Mouse (Mus musculus) cerebellum, postnatal 4 days (tissue): ENCODE measurements around the gene Hoxa7.
A peak's percentile ranks its signal among the peaks of the same experiment; 100 is the strongest.

ENCODE experiments used
- DNase-seq, 2 experiments: peaks; one replicate each; pipeline ENCODE4 v3.0.0; 2022; ENCODE audit warnings: low spot score in 2 of 2, mixed read lengths in 1 of 2

The Hoxa7 gene

DNA sequence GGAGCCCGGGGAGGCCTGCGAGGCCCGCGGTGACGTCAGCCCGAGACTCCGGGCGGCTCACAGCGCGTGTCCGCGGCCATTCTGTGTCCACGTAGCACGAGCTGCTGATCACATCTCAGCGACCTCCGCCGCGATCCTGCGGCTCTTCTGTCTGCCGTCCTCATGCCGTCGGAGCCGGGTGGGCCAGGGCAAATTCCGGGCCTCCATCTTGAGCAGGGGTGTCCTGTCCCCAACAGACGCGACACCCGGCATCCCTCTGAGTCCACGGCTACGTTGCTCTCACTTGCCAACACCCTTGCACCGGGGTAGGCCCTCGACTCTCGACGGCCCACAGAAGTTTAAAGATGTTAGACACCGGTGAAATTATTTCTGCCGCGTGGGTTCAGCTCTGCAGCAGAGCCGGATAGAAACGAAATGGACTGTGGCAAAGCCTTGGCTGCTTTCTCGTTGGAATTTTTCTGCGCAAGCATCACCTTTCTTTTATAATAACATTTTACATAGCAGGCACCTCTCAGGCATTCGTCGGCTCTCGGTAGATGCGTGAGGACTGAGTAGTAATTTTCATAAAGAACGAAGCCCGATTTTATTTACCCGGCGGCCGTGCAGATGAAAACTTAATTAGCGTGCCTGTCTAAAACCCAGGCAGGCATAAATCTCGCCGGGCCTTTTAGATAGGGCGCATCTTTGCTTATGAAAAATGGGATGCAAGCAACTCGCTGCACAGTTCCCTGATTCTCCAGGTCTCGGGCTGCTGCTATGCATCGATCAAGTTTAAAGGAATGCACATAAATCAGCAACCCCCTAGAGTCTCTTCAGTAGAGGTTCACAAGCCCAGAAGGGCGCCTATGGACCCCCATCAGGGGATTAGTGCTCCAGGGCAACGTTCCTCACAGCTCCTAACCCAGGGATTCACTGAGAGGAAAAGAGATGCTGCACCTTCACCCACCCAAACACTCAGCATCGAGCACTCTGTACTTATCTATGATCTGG, 32.2 kb upstream of the Hoxa7 start:
- DNase-seq = no peak

DNA sequence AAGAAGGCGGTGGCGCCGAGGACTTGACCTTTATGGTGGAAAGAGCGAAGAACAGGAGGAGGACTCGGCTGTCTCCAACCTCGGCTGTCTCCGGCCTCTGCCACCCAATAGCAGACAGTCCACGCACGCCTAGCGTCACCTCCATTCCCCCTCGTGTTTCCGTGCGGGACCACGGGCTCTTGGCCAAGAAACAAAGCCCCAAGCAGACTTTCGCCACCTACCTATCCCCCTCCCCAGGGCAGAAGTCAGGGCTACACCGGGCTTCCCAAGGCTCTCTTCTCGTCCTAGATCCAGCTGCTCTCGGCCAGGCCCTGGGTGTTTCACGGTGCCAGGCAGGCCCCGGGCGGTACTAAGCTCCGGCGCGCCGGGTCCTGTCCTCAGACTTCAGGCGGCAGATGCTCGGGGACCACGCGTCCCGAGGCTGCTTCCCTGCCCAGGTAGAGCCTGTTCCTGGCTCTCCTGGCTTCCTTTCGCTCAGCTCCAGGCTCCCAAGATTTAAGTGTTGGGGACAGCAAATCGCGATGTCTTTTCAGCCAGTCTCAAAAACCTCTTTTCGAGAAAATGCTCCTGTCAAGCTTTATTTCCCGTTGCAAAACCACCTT, 31.2 kb upstream of the Hoxa7 start:
- no peak for DNase-seq

DNA sequence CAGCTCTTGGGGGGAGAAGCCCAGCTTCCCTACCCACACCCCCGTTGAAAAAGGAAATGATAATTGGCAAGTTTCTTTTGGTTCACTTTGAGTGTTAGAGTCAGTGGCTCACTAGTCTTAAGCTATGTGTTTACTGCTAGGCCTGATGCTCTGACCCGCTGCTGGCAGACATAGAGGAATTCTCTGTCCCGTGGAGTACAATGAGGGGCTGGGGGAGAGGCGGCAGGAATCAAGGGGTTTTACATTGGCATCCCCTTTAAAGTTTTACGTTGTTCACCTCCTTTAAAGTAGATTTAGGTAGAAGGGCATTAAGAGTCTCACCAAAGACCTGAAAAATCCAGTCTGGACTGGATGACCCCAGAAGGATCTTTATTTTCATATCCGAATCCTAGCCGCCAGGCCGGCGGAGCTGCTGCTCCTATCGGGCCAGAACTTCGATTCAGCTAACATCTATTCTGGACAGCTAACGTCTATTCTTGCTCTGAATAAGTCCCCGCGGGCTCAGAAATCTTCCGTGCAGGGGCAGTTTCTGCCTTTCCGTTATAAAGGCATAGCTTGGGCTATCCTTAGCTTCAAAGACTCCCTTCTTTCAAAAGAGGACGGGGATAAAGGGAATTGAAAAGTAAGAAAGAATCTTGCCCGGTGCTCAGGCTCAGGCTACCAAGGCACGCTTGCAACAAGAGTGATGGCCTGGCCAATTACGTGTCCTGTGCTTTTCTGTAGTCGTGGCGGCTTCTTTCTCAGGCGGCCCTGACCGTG, 30.5 kb upstream of the Hoxa7 start:
- DNase-seq = no peak

DNA sequence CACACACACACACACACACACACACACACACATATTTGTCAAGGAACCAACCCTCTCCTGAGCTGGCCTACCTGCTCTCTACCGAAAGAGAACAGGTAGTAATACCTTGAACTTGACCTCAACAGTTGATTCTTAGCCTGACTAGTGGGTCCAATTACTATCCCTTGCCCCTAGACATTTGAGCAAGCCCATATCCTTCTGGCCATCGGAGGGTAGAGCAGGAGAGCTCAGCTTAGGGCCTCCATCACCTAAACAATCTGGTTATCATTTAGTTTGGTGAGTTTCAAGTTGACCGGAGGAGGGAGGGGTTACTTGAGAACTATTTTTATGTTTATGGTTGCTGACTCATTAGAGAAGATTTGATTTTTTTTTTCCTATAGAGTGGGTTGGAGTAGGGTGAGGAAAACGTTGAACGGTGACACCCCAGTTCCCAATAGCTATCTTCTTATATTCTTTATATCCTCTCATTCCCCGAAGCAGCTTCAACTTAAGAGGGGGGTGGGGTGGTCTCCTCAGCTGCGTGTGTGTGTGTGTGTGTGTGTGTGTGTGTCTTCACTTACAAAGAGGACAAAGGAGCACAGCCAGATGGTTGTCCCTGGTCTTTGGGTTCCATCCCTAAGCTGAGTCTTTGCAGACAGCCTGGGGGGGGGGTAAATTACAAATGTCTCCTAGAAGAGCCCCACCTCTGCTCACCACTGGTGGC, 29.7 kb upstream of the Hoxa7 start:
- DNase-seq = peak in 1 of 2 experiments; percentile 14

DNA sequence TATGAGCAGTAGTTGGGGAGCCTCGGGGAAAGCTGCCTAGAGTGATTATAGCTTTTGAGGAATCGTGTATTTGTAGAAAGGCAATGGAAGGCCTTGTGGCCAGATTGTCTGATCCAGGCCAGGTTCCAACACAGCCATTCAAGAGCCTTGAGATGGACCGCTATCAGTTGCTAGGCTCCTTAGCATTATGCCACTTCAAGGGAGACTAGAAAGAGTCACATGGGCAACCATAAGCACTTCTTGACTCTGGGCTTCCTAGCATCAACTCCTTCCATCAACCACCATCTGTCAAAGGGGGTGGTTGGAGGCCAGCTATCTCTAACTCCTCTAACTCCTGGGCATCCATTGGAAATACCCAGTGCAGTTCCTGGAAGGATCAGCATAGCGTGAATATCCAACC, 28.2 kb upstream of the Hoxa7 start:
- DNase-seq = peak in 1 of 2 experiments; percentile 6

DNA sequence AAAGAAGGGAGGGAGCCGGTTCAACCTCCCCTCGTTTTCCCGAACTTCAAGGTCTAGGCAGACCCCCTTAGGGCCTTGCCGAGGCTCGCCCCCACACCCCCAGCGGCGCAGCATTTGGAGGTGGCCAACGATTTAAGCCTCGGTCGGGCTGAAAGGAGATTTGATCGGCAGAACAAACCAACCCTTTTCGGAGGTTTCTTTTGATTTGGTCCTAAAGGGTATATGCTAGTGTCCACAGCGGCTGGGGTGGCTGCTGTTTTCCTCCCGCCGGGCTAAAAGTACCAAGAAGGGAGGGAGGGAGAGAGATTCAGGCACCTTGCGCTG, 27.7 kb upstream of the Hoxa7 start:
- peak in 1 of 2 experiments; percentile 16 for DNase-seq

DNA sequence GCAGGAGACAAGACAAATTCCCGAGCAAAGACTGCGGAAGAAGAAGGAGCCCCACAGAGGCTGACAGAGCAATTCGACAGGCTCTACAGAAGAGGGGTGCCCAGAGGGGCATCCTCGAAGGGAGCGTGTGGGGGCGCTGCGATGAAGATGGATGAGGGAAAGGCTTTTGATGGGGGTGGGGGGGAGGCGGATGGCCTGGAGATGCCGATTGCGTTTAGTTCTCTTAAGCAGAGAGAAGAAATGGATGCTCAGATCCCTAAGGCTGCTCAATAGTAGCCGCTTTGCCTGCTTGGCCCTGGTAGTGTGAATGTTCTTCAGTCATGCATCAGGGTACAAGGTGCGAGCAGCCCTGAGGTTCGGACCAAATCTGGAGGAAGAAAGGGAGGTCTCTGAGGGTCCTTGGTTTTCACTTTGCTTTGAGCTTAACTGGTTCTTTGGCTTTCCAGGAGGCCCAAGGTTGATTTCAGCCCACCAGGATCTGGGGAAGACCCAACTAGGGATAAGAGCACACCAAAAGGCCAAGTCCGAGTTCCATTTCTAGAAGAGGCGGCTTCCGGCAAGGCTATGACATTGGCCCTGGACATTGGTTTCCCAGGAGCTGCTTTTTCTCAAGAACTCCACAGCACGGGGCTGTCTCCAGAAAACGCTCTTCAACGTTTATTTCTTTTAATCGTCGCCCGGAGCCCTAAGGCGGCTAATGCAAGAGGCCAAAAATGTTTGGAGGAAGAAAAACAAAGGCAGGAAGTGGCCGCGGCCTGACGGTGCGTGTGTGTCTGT, 27.2 kb upstream of the Hoxa7 start:
- peak in 1 of 2 experiments; percentile 16 for DNase-seq

DNA sequence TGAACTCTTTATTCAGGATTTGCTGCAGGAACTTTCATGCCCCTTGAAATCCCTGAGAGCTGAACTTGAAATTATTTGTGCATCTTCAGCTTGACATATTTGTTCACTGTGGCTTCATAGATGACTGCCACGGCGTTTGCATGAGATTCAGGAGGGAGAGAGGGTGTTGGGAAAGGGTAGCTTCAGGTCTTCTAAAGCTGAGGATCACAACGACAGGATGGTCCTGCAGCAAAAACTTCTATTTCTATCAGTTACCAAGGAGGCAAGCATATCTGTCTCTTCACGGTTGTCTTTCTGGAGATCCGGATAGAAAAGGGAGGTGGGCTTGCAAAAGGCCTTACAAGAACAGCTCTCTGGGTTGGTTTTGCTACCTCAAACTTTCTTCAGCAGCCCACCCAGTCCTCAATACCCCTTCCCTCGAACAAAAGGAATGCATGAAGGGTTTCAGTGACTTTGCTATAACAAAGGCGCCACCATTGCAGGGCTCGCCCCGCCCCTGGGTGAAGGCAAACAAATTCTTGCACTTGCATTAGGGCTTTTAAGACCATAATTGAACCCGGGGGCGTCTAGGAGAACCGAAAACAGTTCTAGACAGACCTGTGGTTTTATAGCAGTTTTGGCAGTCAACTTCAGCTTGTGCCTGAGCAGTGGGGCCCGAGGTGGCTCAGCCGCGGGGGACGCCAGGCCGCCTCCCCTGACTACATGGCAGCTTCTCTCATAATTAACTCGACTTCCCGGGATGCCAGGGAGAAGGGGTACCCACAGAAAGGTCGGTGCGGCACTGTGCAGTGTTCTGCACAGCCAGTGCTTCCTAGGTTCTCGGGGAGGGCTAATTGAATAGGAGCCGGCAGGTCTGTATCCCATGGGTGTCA, 26.3 kb upstream of the Hoxa7 start:
- peak in 1 of 2 experiments; percentile 13 for DNase-seq

DNA sequence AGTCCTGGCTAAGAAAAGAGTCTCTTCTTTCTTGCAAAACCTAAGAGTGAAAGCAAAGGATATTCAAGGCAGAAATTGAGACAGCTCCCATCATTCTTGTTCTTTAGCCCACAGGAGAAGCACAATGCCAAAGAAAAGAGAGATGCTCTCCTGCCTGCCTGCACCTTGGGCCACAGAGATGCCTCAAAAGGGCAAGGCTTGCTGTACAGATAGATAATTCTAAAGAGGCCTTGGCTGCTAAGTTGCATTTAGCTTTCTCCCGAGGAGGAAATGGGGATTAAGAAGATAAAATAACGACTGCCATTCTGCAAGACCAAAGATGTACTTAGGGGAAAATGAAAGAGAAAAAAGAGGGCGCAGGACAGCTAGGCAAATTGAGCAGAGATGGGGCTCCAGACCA, 25.3 kb upstream of the Hoxa7 start:
- no peak for DNase-seq

DNA sequence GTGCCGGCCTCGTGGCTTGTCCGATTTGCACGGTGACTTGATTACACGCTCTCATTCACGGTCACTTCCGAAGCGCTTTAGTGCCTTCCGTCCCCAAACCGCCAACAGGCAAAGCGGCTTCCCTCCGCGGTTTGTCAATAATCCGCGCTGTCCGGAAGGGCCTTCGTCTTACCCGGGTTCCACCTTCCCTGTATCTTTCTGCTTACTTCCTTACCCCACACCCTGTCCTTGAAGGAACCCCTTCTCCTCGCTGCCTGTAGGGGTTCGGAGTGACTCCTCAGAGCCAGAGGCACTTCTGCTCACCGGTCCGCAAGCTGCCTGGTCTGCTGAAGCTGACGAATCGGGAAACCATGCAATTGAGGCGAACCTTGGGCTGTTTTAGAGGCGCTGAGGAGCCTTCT, 24.7 kb upstream of the Hoxa7 start:
- DNase-seq = no peak

DNA sequence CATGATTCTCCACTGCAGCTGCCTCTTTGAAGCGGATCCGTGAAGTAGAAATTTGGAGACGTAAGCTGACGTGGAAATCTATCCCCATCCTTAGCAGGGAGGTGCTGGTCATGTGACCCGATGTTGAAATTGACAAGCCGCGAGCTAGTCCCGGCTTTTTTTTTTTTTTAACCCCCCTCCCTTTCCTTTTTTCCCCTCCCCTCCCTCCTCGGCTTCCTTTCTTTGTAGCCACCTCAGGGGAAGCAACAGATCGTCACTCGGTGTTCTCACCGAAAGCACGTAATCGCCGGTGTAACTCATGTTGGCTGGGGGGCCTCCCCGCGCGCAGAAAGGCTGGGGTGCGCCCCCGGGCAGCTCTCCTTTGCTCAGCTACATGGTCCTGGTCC, 24.1 kb upstream of the Hoxa7 start, which contains the start of gene Hoxa11:
Gene Hoxa11 (minus strand): TSS at position 54 of the 386 bp plus-strand sequence.
- no peak for DNase-seq

DNA sequence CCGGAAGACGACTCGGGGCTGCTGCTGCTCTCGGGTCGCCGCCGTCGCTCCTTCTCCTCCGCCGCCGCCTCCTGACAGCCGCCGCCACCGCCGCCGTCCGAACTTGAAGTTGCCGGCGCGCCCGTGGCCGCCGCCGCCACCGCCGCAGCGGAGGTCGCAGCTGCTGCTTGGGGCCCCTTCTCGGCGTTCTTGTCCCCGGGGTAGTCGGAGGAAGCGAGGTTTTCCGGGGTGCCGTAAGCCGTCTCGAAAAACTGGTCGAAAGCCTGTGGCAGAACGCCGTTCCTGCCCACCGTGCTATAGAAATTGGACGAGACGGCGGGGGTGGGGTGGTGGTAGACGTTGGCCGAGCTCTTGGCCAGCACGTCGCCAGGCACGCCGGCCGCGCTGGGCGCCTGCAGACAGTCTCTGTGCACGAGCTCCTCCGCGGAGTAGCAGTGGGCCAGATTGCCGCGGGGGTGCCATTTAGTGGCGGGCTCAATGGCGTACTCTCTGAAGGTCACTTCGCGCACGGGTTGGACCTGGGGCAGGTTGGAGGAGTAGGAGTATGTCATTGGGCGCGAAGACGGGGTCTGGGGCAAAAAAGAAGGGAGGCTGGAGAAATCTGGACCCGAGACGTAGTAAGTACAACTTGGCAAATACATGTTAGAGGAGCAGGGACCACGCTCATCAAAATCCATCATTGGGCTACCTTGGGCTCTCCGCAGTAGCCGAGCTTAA, 23.5 kb upstream of the Hoxa7 start:
- no peak for DNase-seq

DNA sequence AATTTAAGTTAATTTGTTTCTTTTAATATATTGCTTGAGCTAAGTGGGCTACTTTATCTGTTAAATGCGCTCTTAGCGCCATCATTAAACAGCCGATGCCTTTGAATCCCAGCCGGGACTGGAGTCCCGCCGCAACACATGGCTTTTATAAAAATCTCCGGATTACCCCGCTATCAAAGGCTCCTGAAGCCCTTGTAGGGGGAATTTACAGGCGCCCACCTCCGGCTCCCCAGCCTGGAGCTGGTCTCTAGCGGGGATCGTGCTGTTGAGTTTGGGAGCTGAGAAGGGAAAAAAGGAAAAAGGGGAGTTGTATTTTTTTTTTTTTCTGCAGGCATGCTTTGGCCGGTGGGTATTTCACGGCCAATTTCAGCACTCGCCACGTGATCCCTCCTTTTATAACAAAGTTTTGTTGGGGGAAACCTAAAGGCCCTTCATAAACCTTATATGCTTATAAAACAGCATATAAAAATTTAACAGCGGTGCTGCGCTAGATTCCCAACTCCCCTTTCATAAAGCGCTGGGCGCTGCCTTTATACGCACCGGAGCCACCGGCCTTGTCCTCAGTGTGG, 22.9 kb upstream of the Hoxa7 start:
- no peak for DNase-seq

DNA sequence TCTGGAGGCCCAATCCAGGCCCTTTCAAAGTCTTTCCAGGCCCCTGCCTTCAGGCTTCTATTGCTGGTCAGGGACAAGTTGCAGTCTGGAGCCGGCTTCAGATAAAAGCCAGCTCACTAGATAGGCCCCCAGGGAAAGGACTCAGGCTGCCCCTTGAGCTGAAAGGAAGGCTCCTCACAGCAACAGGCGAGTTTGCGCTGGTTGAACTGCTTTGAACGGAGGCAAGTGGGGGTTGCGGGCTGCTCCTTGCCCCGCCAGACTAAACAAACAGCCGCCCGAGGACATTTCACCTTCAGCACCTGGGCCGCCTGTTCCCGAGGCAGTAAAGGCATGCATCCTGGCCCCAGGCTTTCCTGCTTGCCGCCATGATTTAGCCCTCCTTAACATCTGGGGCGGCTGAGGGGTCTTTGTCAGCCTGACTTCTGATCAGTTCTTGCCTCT, 22.0 kb upstream of the Hoxa7 start:
- DNase-seq = no peak

DNA sequence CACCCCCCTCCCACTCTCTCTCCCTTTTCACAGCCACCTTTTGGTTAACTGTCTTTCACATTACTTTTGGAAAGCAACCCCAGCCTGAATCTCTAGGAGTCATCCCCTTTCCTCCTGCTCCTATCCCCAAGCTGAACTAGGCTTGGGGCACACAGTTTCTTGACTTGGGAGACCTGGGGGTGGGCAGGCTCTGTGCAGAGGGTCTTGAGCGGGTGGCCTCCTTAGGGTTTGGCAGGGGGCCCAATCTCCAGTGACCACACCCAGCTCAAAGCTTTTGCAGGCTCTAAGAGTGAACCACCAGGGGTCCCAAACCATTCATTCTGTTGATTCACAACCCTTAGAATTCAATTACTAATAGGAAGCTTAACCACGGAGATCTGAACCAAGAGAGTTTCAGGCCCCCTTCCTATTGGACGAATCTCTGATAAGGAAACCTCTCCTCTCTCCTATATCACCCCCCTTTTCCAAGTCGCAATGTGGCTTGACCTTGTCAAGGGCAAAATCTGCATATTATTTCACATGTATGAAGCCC, 21.2 kb upstream of the Hoxa7 start:
- DNase-seq = no peak

DNA sequence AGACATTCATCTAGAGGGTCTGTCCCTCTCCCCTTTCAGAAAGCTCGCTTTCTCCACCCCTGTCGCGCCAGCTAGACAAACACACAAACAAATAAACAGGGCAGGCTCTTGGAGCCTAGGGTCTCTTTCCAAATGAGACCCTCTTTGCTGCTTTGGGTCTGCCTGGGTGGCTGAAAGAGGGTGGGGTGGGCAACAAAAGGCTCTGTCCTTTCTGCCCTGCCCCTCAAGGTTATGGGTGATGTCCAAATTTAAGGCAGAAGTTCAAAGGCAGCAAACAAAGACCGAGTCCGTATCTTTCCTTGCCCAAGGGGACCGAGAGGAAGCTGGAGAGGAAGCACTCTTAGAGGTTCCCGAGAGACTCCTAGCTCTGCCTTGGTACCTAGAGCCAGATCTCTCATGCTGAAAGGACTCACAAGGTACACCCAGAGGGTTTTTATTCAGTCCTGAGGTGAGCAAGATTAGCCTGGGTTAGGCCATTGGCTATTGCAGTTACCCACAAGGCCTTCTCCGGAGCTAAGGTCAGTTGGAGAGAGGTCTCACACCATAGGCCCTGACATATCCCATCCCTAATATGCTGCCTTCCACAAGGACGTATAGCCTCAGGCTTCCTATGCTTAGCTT, 19.5 kb upstream of the Hoxa7 start:
- no peak for DNase-seq

DNA sequence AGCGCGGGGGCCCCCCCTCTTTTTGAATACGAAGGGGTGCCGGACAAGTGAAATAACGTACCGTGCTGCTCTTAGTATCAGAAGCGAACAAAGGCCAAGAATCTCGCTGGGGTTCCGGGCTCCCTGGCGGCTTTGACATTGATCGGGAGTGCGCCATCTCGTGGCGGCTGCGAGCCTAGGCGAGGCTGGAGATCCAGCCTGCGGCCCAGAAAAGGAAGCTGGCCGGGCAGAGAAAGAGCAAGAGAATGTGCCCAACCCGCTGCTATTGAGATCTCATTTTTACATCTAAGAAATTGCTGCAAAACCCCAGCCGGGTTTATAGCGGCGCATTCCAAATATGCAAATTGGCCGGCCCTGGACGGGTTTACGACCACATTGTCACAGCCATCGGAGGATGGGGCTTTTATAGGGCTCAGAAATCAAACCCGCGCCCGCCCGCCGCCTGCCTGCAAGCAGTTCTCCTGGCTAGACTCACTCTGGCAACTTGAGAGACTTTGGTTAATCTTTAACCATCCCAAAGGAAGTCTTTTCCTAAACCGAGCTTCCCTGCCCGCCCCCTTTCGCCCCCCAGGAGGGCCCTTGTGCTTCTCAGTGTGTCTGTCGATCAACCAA, 18.8 kb upstream of the Hoxa7 start, which contains the start of gene Hoxa10:
Gene Hoxa10 (minus strand): TSS at position 466 of the 612 bp plus-strand sequence.
- peak in 1 of 2 experiments; percentile 68 for DNase-seq
